Mouse (Mus musculus) midbrain, embryonic 10.5 days (tissue): ENCODE measurements around the gene Bmper. TPM values are rescaled to one million over a fixed set of nuclear protein-coding genes. Genes with fewer than 3 reads are reported as not detected.

Experiments used
- DNase-seq: peaks from one replicate; pipeline ENCODE4 v3.0.0-alpha.2; 2017; ENCODE audit warnings: low spot score
- H3K27ac ChIP-seq: fragments of 300-500 bp; sonication (generic); replicated peaks from 2 replicates; pipeline ENCODE4 v1.5.1; 2016; ENCODE audit warnings: mild to moderate bottlenecking
- H3K27me3 ChIP-seq: fragments of 300-500 bp; sonication (generic); 2 replicates; pipeline ENCODE4 v1.6.1; 2016; ENCODE audit warnings: low read depth, mild to moderate bottlenecking; ENCODE audit not compliant: poor library complexity, severe bottlenecking
- H3K36me3 ChIP-seq: fragments of 300-500 bp; sonication (generic); 2 replicates; pipeline ENCODE4 v1.6.1; 2016; ENCODE audit warnings: mild to moderate bottlenecking, moderate library complexity
- H3K4me1 ChIP-seq: fragments of 300-500 bp; sonication (generic); 2 replicates; pipeline ENCODE4 v1.6.1; 2016
- H3K4me3 ChIP-seq: fragments of 300-500 bp; sonication (generic); 2 replicates; pipeline ENCODE4 v1.5.1; 2016; ENCODE audit warnings: mild to moderate bottlenecking, moderate library complexity
- H3K9me3 ChIP-seq: fragments of 300-500 bp; sonication (generic); replicated peaks from 2 replicates; pipeline ENCODE4 v1.6.1; 2016; ENCODE audit warnings: mild to moderate bottlenecking
- WGBS: fragments of 180-500 bp; shearing (Covaris S2); methylation state at CpG from one replicate; pipeline ENCODE4 v1.1.7; 2016; 5-methylcytosine and 5-hydroxymethylcytosine counted together
- polyA plus RNA-seq: library from polyadenylated mRNA; unstranded; fragments of >200 nt; fragmentation: Nextera tagmentation; extraction: Ambion mirVana; gene quantifications from 2 replicates; pipeline ENCODE4 v1.2.1, GENCODE M21; 2016

Gene Bmper
- polyA plus RNA-seq, 1 experiment from 2014 or later: 0.72 TPM

GRCm38 (mm10) chr9:23497626-23498025, 274.8 kb downstream of the Bmper start:
- H3K27me3 ChIP-seq: no peaks in the 10 kb centered on the region
- DNase-seq: no peak
- H3K4me1 ChIP-seq: peaks cover 11% of the 10 kb centered on the region
- peaks cover 6% of the 10 kb centered on the region; the same call in 1 of the 2 replicates for H3K9me3 ChIP-seq
- H3K4me3 ChIP-seq: no peak overlapping the region
- WGBS: 28% methylated on average over 3 of the region's 3 CpGs
- no peaks in the 10 kb centered on the region for H3K36me3 ChIP-seq
- H3K27ac ChIP-seq: no peak overlapping the region

DNA sequence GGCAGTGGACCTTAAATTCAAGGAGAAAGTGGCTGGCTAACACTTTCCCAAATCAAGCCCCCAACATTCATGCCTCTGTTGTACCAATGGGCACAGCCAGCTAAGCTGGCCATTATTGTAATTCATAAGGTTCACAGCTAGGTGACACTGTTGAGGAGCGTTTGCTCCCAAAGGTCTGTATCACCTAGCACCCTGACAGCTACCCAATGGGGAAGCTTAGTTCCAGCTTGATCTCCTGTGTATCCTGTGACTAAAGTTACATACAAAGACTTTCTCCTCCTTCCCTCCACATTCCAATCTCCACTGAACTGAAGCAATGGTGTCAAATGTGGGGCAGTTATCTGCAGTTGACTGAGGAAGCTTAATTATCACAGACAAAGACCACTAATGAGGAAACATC, 311.0 kb downstream of the Bmper start:
- H3K4me1 ChIP-seq: no peaks in the 10 kb centered on the region
- no peak overlapping the region for H3K4me3 ChIP-seq
- 12% methylated on average over 1 of the region's 1 CpGs for whole genome bisulfite sequencing
- no peaks in the 10 kb centered on the region for H3K36me3 ChIP-seq
- DNase-seq: no peak
- no peaks in the 10 kb centered on the region for H3K9me3 ChIP-seq
- H3K27me3 ChIP-seq: no peaks in the 10 kb centered on the region
- no peak overlapping the region for H3K27ac ChIP-seq
